Mouse (Mus musculus) cerebellum, adult 2 months (tissue): ENCODE measurements at regions not wholly inside any gene's neighbourhood (a gene's known extent, or its start where the extent isn't known, plus 50 kb on each side); places are given as distances from the start of the nearest gene placed in this dataset.

Source experiments
- CTCF ChIP-seq: fragments of 200-500 bp; IDR thresholded peaks from 2 replicates; pipeline ENCODE4 v1.5.1; 2011; ENCODE audit warnings: low read depth, mild to moderate bottlenecking, control low read depth, low read length, moderate library complexity, borderline replicate concordance; ENCODE audit not compliant: insufficient read depth
- POLR2A ChIP-seq: fragments of 200-500 bp; IDR thresholded peaks from 2 replicates; pipeline ENCODE4 v1.6.1; 2011; ENCODE audit warnings: low read length, control low read depth, borderline replicate concordance; ENCODE audit not compliant: insufficient read depth

GRCm38 (mm10) chr2:50830056-50830720, 318.7 kb downstream of the Rnd3 start:
- TF ChIP-seq CTCF: no peak
- no peak for TF ChIP-seq POLR2A
